Mouse (Mus musculus) E14TG2a.4 (cell line): ENCODE data around the gene Klhl5.

Experiments
- CTCF ChIP-seq: conservative IDR thresholded peaks from 2 replicates; pipeline ENCODE4 v1.5.1; 2014; ENCODE audit warnings: low read length
- NANOG ChIP-seq: IDR thresholded peaks from 2 replicates; pipeline ENCODE4 v1.6.1; 2014; ENCODE audit warnings: borderline replicate concordance, low read length, mixed read lengths
- POU5F1 ChIP-seq: IDR thresholded peaks from 2 replicates; pipeline ENCODE4 v1.6.1; 2014; ENCODE audit warnings: low read length, borderline replicate concordance

DNA sequence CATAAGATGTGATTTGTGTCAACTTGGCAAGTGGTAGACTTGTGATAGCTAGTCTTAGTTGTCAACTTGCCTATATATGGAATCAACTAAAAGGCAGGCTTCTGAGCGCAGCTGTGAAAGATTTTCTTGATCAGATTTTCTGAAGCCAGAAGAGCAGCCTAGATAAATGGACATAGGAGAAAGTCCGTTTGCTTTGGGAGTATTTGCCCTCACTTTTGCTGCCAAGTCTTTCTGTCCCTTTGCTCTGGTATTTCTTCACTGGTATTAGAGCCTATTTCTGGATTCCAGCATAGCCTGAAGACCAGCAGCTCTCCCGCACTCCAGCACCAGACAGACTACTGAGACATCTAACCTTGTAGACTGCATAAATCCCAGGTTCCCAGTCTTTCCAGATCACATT, 15.3 kb downstream of the Klhl5 start:
- TF ChIP-seq CTCF = no peak
- no peak for TF ChIP-seq NANOG
- no peak for TF ChIP-seq POU5F1
